24 mouse cellular contexts compared by ENCODE assay signal in the genomic region with DNA sequence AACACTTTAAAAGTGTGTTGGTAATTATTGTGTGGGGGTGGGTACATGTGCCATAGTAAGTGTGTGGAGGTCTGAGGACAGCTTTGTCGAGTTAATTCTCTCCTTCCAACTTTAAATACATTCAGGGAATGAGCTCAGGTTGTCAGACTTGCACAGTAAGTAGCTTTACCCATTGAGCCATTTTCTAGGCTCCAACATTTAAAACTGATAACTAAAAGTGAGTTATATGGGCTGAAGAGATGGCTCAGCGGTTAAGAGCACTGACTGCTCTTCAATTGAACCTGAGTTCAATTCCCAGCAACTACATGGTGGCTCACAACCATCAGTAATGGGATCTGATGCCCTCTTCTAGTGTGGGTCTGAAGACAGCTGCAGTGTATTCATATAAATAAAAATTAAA. TPM values are rescaled to one million over a fixed set of nuclear protein-coding genes. Genes with fewer than 3 reads are reported as not detected.
DNase-seq lines count a peak whose midpoint lies in the region; ATAC-seq and TF ChIP-seq lines count a peak whose summit lies in the region.
"Had no signal": no experiment of that assay in that cellular context is flagged by ENCODE, and none has a peak within 500 bp of the region (broad histone marks: within the 10 kb centered on the region; RNA-seq: fewer than 3 reads in every experiment).

No protein-coding gene starts in this region.

- no peak overlapping the region for H3K27ac ChIP-seq in intestine, embryonic 15.5 days
- no peak overlapping the region for H3K27ac ChIP-seq in intestine, postnatal 0 days (ENCODE audit: low read depth, low read length)
- H3K27ac ChIP-seq in MEL (ENCODE audit: control insufficient read depth, low read depth, low read length), result 0 out of 2 replicates have a peak overlapping the region, but pooled peaks have one; percentile 15
- H3K27ac ChIP-seq: forebrain, embryonic 13.5 days had no signal

- no peaks in the 10 kb centered on the region for H3K36me3 ChIP-seq in intestine, embryonic 15.5 days
- H3K36me3 ChIP-seq in intestine, postnatal 0 days (ENCODE audit: control insufficient read depth, insufficient read depth), result peaks cover 15% of the 10 kb centered on the region
- peaks cover 6 to 33% of the 10 kb centered on the region in 2 experiments for H3K36me3 ChIP-seq in MEL (ENCODE audit: control insufficient read depth in 1 of 2, insufficient read depth in 2 of 2, low read length in 2 of 2)

- 76% methylated on average over 2 of the region's 2 CpGs for WGBS in intestine, embryonic 15.5 days
- 68% methylated on average over 2 of the region's 2 CpGs for WGBS in intestine, postnatal 0 days

- no peaks in the 10 kb centered on the region; the same call in 1 of the 2 replicates for H3K4me1 ChIP-seq in intestine, embryonic 15.5 days (replicated peaks)
- H3K4me1 ChIP-seq in intestine, postnatal 0 days (replicated peaks; ENCODE audit: control insufficient read depth, insufficient read depth, low read length), result 0 out of 2 replicates have a peak, but pooled peaks cover 3% of the 10 kb centered on the region
- peaks cover 9 to 15% of the 10 kb centered on the region in 2 experiments for H3K4me1 ChIP-seq in MEL (ENCODE audit: control insufficient read depth in 1 of 2, insufficient read depth in 2 of 2, low read length in 2 of 2)
- H3K4me1 ChIP-seq: embryonic facial prominence, embryonic 12.5 days had no signal

- TF ChIP-seq RAD21 in MEL (IDR thresholded peaks at IDR 0.05; ENCODE audit: low read depth, low read length), result no peak

- no peak overlapping the region for H3K4me3 ChIP-seq in intestine, embryonic 15.5 days (replicated peaks)
- H3K4me3 ChIP-seq in intestine, postnatal 0 days (ENCODE audit: low read depth, low read length), result no peak overlapping the region
- H3K4me3 ChIP-seq in MEL (ENCODE audit: control insufficient read depth in 1 of 2, insufficient read depth in 1 of 2, low read depth in 2 of 2, low read length in 2 of 2), result no peak overlapping the region

- no peaks in the 10 kb centered on the region for H3K9me3 ChIP-seq in intestine, embryonic 15.5 days
- H3K9me3 ChIP-seq in intestine, postnatal 0 days (ENCODE audit: control insufficient read depth), result no peaks in the 10 kb centered on the region
- H3K9me3 ChIP-seq in MEL (replicated peaks; ENCODE audit: insufficient read depth, low read length), result no peaks in the 10 kb centered on the region
- H3K9me3 ChIP-seq: embryonic facial prominence, embryonic 10.5 days; embryonic facial prominence, embryonic 12.5 days; forebrain, embryonic 13.5 days; forebrain, embryonic 15.5 days; G1E had no signal

- H3K27me3 ChIP-seq in intestine, embryonic 15.5 days (replicated peaks), result no peaks in the 10 kb centered on the region
- H3K27me3 ChIP-seq in intestine, postnatal 0 days (replicated peaks; ENCODE audit: control insufficient read depth, insufficient read depth, low read length), result no peaks in the 10 kb centered on the region
- no peaks in the 10 kb centered on the region for H3K27me3 ChIP-seq in MEL (ENCODE audit: control insufficient read depth in 1 of 2, insufficient read depth in 2 of 2, low read length in 2 of 2)
- H3K27me3 ChIP-seq: CH12.LX; embryonic facial prominence, embryonic 12.5 days; forebrain, embryonic 13.5 days; forebrain, embryonic 15.5 days had no signal

- TF ChIP-seq CTCF in intestine, postnatal 0 days (IDR thresholded peaks at IDR 0.05; ENCODE audit: low read depth), result no peak
- TF ChIP-seq CTCF in MEL (IDR thresholded peaks at IDR 0.05 in 2 of 3, conservative IDR thresholded peaks at IDR 0.05 in 1 of 3; ENCODE audit: control insufficient read depth in 1 of 3, insufficient read depth in 1 of 3, low read depth in 2 of 3, low read length in 3 of 3, poor library complexity in 1 of 3, severe bottlenecking in 1 of 3), result no peak

- no peak for ATAC-seq in intestine, embryonic 15.5 days
- ATAC-seq in intestine, postnatal 0 days, result no peak
- ATAC-seq: forebrain, embryonic 13.5 days; forebrain, embryonic 15.5 days had no signal

- peak; percentile 18 for DNase-seq in cerebellum, adult 9-10 months
- DNase-seq in cerebellum, adult 11-12 months, result no peak
- peak; percentile 43 for DNase-seq in heart, adult 11 months
- DNase-seq in heart, postnatal 36 days, result no peak
- DNase-seq in MEL (ENCODE audit: low read depth, low spot score), result peak; percentile 44
- DNase-seq: adrenal gland, adult 2 months; adrenal gland, postnatal 10 days; adrenal gland, postnatal 25 days; B cell, adult 2 months; cerebellum, adult 18-20 months; cerebellum, adult 8-10 months; cerebellum, postnatal 10 days; cerebellum, postnatal 25 days; forebrain, postnatal 0 days had no signal

- H3K79me2 ChIP-seq in MEL (ENCODE audit: control insufficient read depth, insufficient read depth, low read length, poor library complexity), result peaks cover 15% of the 10 kb centered on the region

- 0 out of 2 replicates have a peak overlapping the region, but pooled peaks have one; percentile 22 for H3K4me2 ChIP-seq in intestine, embryonic 15.5 days (replicated peaks)
- no peak overlapping the region for H3K4me2 ChIP-seq in intestine, postnatal 0 days (replicated peaks; ENCODE audit: low read depth)

- TF ChIP-seq EP300 in MEL (IDR thresholded peaks at IDR 0.05; ENCODE audit: low read depth in 1 of 2, low read length in 2 of 2), result no peak

- intact Hi-C loops in heart, postnatal 36 days (cut with DNase I), result loop anchor here (5.0 to 10.0 kb wide), 2 partner anchors 222 to 321 kb away; no protein-coding TSS in a partner anchor

- no peak overlapping the region for H3K9ac ChIP-seq in intestine, embryonic 15.5 days
- no peak overlapping the region for H3K9ac ChIP-seq in intestine, postnatal 0 days (ENCODE audit: low read depth, low read length)
- no peak overlapping the region for H3K9ac ChIP-seq in MEL (ENCODE audit: control insufficient read depth, low read depth, low read length, poor library complexity, severe bottlenecking)

- TF ChIP-seq POLR2A in MEL (IDR thresholded peaks at IDR 0.05; ENCODE audit: control insufficient read depth in 1 of 2, insufficient read depth in 1 of 2, low read depth in 1 of 2, low read length in 2 of 2, poor library complexity in 1 of 2), result no peak

TF ChIP-seq in MEL, 35 proteins besides CTCF, POLR2A, EP300 and RAD21:
- peak; percentile 94 for TF ChIP-seq TBP (IDR thresholded peaks at IDR 0.05; ENCODE audit: low read depth, low read length)
- TF ChIP-seq POLR2AphosphoS2 (IDR thresholded peaks at IDR 0.05; ENCODE audit: low read length), result no peak
TF ChIP-seq in MEL: peak in this region for 1.

RNA-seq across cellular contexts. Expression of gene Cox15, which starts 1.4 kb away (rescaled TPM):
- total RNA-seq in heart, postnatal 36 days (2021), result 10 to 100 TPM; 31.9 to 34.3 TPM
- 12.2 and 14.2 TPM in 2 replicates for polyA plus RNA-seq in intestine, embryonic 15.5 days (2015; fragmentation: Nextera tagmentation; extraction: Ambion mirVana)
- 15.3 and 16.8 TPM in 2 replicates for polyA plus RNA-seq in intestine, postnatal 0 days (2015; fragmentation: Nextera tagmentation; extraction: Ambion mirVana)
- total RNA-seq in MEL (2012; rRNA removed), result 30.1 and 32.4 TPM in 2 replicates
- 10 to 100 TPM; 30.2 to 59.1 TPM for polyA plus RNA-seq in MEL (2012; ENCODE audit: insufficient read depth in 1 of 2, insufficient read length in 2 of 2, low read depth in 1 of 2, low replicate concordance in 2 of 2, missing spikeins in 1 of 2)

RNA-seq across cellular contexts. Expression of gene Cutc, which starts 1.4 kb away (rescaled TPM):
- 10 to 100 TPM; 15.1 to 16.3 TPM for total RNA-seq in heart, postnatal 36 days (2021)
- polyA plus RNA-seq in intestine, embryonic 15.5 days (2015; fragmentation: Nextera tagmentation; extraction: Ambion mirVana), result 24.8 and 25.9 TPM in 2 replicates
- 21.2 and 23.2 TPM in 2 replicates for polyA plus RNA-seq in intestine, postnatal 0 days (2015; fragmentation: Nextera tagmentation; extraction: Ambion mirVana)
- 10.0 and 10.1 TPM in 2 replicates for total RNA-seq in MEL (2012; rRNA removed)
- polyA plus RNA-seq in MEL (2012; ENCODE audit: insufficient read depth in 1 of 2, insufficient read length in 2 of 2, low read depth in 1 of 2, low replicate concordance in 2 of 2, missing spikeins in 1 of 2), result 10 to 100 TPM in 1 of 2 experiments, not detected in 1; 18.8 TPM

RNA-seq across cellular contexts. Expression of gene Abcc2, which starts 27.8 kb away (rescaled TPM):
- total RNA-seq in heart, postnatal 36 days (2021), result not detected
- 16.7 and 24.3 TPM in 2 replicates for polyA plus RNA-seq in intestine, embryonic 15.5 days (2015; fragmentation: Nextera tagmentation; extraction: Ambion mirVana)
- polyA plus RNA-seq in intestine, postnatal 0 days (2015; fragmentation: Nextera tagmentation; extraction: Ambion mirVana), result 90.5 and 129 TPM in 2 replicates
- total RNA-seq in MEL (2012; rRNA removed), result not detected in 2 replicates
- polyA plus RNA-seq in MEL (2012; ENCODE audit: insufficient read depth in 1 of 2, insufficient read length in 2 of 2, low read depth in 1 of 2, low replicate concordance in 2 of 2, missing spikeins in 1 of 2), result under 1 TPM in 1 of 2 experiments, not detected in 1; 0.04 TPM
- total RNA-seq: forebrain, postnatal 0 days had no signal
- polyA plus RNA-seq: CD4-positive, CD25-positive, alpha-beta regulatory T cell, adult 4 months; embryonic facial prominence, embryonic 10.5 days; forebrain, embryonic 11.5 days; forebrain, embryonic 13.5 days; forebrain, embryonic 15.5 days had no signal

Comparison
In these comparisons a context has a peak if more than half of its experiments do, and no peak if none do; other contexts are left out.
1. DNase-seq: peak in cerebellum, adult 9-10 months (single experiment), heart, adult 11 months (single experiment) and MEL (single experiment); none in cerebellum, adult 11-12 months (single experiment) and heart, postnatal 36 days (0 of 2).
2. RNA of gene Abcc2, which starts 27.8 kb away (polyA plus RNA-seq): 90.5 to 129 TPM in intestine, postnatal 0 days and 16.7 to 24.3 TPM in intestine, embryonic 15.5 days; 0.04 TPM in MEL; every median in the first group is over 10 times any median in the second.